Mouse (Mus musculus): ENCODE data around the gene Ucma.

Ucma gene

GRCm38 (mm10) chr2:5007107-5007506 is 31.2 kb downstream of the Ucma start:
- DNase-seq: no peak

GRCm38 (mm10) chr2:5011898-5012490 is 36.1 kb downstream of the Ucma start:
- DNase-seq: no peak

- DNase-seq: peak; percentile 92
Measured at GRCm38 (mm10) chr2:5012491-5013324, 36.8 kb downstream of the Ucma start, which contains the start of gene Mcm10. TSS of gene Mcm10 (minus strand) at chr2:5012791.

GRCm38 (mm10) chr2:5014616-5015015 is 38.7 kb downstream of the Ucma start:
- no peak for DNase-seq

DNA sequence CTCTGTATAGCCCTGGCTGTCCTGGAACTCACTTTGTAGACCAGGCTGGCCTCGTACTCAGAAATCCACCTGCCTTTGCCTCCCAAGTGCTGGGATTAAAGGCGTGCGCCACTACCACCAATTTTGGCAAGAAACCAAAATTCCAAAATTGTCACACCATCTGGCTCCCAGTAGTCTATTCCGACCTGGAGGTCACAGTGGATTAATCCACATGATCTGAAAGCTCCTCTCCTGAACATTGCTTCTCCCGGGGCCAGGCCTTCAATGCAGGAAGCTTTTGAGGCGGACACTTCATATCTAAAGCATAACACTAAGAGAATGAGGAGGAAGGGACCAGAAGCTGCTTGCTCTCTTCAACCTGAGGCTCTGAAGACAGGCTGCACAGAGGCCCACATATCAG is 39.6 kb downstream of the Ucma start:
- no peak for DNase-seq

- DNase-seq: no peak
Measured at GRCm38 (mm10) chr2:5016922-5017321, 41.0 kb downstream of the Ucma start.

- DNase-seq: no peak
Measured at GRCm38 (mm10) chr2:5019708-5020107, 43.8 kb downstream of the Ucma start.

DNA sequence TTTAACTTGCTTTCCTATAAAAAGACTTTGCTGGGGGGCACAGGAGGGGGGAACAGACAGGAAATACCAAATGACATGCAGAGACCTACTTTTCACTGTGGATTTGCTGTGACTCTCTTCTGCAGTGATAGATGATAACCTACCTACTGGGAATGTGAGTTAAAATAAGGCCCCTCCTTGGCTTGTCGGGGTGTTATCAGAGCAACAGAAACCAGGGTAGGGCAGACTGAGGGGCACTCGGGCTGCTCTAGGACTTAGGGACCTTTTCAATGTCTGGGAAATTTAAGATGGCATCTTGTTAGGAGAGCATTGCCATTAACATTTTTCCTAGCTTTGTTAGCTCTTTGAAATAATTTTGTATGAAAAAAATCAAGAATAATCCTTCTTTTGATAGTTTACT is 47.4 kb downstream of the Ucma start:
- DNase-seq: no peak

- no peak for DNase-seq
Measured at GRCm38 (mm10) chr2:5023699-5024399, 47.9 kb downstream of the Ucma start.

DNA sequence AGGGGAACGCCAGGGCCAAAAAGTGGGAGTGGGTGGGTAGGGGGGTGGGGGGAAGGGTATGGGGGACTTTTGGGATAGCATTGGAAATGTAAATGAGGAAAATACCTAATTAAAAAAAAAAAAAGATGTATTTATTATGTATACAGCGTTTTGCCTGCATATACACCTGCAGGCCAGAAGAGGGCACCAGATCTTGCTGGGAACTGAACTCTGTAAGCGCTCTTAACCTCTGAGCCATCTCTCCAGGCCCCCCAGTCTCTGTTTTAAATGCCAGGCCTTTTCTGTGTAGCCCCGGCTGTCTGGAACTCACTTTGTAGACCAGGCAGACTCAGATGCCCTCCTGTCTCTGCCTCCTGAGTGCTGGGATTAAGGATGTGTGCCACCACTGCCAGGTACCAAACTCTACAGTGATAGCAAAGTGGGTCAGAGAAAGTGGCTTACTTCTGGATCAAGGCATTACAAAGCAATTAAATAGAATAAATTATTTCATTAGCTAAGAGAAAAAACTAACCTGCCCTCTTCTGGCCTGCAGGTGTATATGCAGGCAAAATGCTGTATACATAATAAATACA is 49.3 kb downstream of the Ucma start:
- no peak for DNase-seq

DNA sequence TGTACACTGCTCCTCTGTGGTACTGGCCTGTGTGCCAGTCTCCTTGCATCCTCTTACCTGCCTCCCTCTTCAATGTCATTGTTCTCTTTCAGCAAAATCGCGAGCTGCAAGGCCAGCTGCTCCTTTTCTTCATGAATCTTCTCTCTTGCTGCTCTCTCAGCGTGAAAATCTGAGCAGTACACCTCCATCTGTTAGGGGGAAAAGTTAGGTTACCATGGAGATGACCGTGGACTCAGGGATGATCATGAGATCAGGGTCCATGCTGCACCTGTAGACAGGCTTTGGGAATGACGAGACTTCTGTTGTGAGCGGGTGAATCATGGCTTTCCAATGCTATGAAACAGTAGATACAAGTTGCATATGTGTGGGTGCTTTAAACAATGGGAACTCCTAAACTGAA is 51.1 kb downstream of the Ucma start:
- DNase-seq: no peak

- no peak for DNase-seq
Measured at GRCm38 (mm10) chr2:5028047-5028446, 52.1 kb downstream of the Ucma start.

- DNase-seq: no peak
Measured at GRCm38 (mm10) chr2:5029808-5030207, 53.9 kb downstream of the Ucma start.

GRCm38 (mm10) chr2:5031215-5031614 is 55.3 kb downstream of the Ucma start:
- DNase-seq: no peak

GRCm38 (mm10) chr2:5032665-5033064 is 56.7 kb downstream of the Ucma start:
- DNase-seq: no peak

- no peak for DNase-seq
Measured at GRCm38 (mm10) chr2:5033546-5034420, 57.9 kb downstream of the Ucma start.

GRCm38 (mm10) chr2:5034801-5035200 is 58.9 kb downstream of the Ucma start:
- no peak for DNase-seq

GRCm38 (mm10) chr2:5035241-5035640 is 59.3 kb downstream of the Ucma start:
- DNase-seq: no peak
